Mouse (Mus musculus) stomach, embryonic 15.5 days (tissue): ENCODE results near the gene Rsrp1. TPM values are rescaled to one million over a fixed set of nuclear protein-coding genes. Genes with fewer than 3 reads are reported as not detected.
A peak's percentile ranks its signal among the peaks of the same experiment; 100 is the strongest.

Experiments used
- ATAC-seq: fragments of 200-750 bp; cut with Nextera tagmentation; 2 replicates; pipeline ENCODE4 v1.8.0; 2017; ENCODE audit warnings: low read depth, moderate number of reproducible peaks, moderate TSS enrichment; ENCODE audit not compliant: insufficient read depth, low FRiP score
- H3K27ac ChIP-seq: fragments of 300-500 bp; sonication (generic); 2 replicates; pipeline ENCODE4 v1.5.1; 2015; ENCODE audit warnings: mild to moderate bottlenecking, inconsistent platforms
- H3K27me3 ChIP-seq: fragments of 300-500 bp; sonication (generic); replicated peaks from 2 replicates; pipeline ENCODE4 v1.6.1; 2015; ENCODE audit warnings: inconsistent platforms
- H3K36me3 ChIP-seq: fragments of 300-500 bp; sonication (generic); 2 replicates; pipeline ENCODE4 v1.6.1; 2015; ENCODE audit warnings: inconsistent platforms
- H3K4me1 ChIP-seq: fragments of 300-500 bp; sonication (generic); 2 replicates; pipeline ENCODE4 v1.6.1; 2015; ENCODE audit warnings: inconsistent platforms
- H3K4me2 ChIP-seq: fragments of 300-500 bp; sonication (generic); 2 replicates; pipeline ENCODE4 v1.6.1; 2015; ENCODE audit warnings: mild to moderate bottlenecking, inconsistent platforms
- H3K4me3 ChIP-seq: fragments of 300-500 bp; sonication (generic); replicated peaks from 2 replicates; pipeline ENCODE4 v1.5.1; 2015; ENCODE audit warnings: inconsistent platforms
- H3K9ac ChIP-seq: fragments of 300-500 bp; sonication (generic); 2 replicates; pipeline ENCODE4 v1.6.1; 2015; ENCODE audit warnings: inconsistent platforms
- H3K9me3 ChIP-seq: fragments of 300-500 bp; sonication (generic); 2 replicates; pipeline ENCODE4 v1.6.1; 2016; ENCODE audit warnings: inconsistent platforms
- WGBS: fragments of 180-500 bp; shearing (Covaris S2); methylation state at CpG from one replicate; pipeline ENCODE4 v1.1.7; 2015; 5-methylcytosine and 5-hydroxymethylcytosine counted together
- polyA plus RNA-seq: library from polyadenylated mRNA; unstranded; fragments of >200 nt; fragmentation: Nextera tagmentation; extraction: Ambion mirVana; gene quantifications from 2 replicates; pipeline ENCODE4 v1.2.1, GENCODE M21; 2015

Rsrp1 gene
- polyA plus RNA-seq, 1 experiment from 2014 or later = 512 TPM

DNA sequence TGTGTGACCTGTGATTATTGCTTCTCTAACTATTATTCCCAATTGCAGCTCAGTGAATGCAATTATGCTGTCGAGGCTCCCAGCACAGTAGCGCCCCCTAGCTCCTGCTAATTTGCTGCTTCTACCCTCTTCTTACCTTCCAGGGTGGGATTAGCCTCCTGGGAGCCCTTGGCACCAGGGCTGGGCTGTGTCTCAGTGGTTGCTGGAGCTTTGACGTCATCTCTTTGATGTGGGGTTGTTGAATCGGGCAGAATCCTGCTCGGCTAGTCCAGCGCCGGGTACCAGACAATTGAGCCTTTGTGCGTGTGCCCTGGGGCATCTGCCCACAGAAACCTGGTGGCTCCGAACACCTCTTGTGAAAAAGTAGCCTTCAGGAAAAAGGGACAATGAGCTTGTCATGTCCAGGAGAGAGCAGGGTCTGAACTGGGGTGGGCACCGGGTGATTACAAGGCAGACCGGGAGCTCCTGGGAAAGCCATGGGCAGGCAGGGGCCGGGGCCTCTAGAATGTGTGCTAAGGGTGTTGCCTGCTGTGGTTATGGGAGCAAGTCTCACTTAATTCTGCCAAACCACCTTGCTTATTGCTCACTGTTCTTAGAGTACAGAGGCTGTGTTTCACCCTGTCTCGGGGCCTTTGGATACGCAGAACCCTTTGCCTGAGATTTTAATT is 52.0 kb downstream of the Rsrp1 start:
- H3K4me3 ChIP-seq = no peak overlapping the region
- no peaks in the 10 kb centered on the region for H3K9me3 ChIP-seq
- no peaks in the 10 kb centered on the region for H3K27me3 ChIP-seq
- peak overlapping the region; percentile 26 for H3K4me2 ChIP-seq
- no peaks in the 10 kb centered on the region for H3K36me3 ChIP-seq
- ATAC-seq = peak; percentile 88
- peak overlapping the region; percentile 89 for H3K27ac ChIP-seq
- no peaks in the 10 kb centered on the region for H3K4me1 ChIP-seq
- H3K9ac ChIP-seq = no peak overlapping the region
- 35% methylated on average over 14 of the region's 14 CpGs for WGBS

DNA sequence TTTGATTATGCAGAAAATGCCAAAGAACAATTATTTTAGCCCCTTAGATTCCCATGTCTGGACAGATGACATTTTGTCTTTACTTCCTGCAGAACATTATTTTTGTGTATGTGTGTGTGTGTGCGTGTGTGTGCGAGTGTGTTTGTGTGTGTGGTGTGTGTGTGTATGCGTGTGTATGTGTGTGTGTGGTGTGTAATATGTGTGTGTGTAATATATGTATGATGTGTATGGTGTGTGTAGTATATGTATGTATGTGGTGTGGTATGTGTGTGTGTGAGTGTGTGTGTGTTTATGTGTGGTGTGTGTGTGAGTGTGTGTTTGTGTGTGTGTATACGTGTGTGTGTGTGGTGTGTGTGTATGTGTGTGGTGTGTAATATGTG is 52.5 kb downstream of the Rsrp1 start:
- Histone ChIP-seq H3K36me3 (no peaks in the 10 kb centered on the region), H3K9ac (no peak overlapping the region), H3K4me1 (no peaks in the 10 kb centered on the region), H3K27me3 (no peaks in the 10 kb centered on the region), H3K4me2 (peak overlapping the region; percentile 26; the same call in 1 of the 2 replicates), H3K27ac (peak overlapping the region; percentile 89), H3K4me3 (no peak overlapping the region), H3K9me3 (no peaks in the 10 kb centered on the region)
- 85% methylated on average over 4 of the region's 4 CpGs for WGBS
- ATAC-seq = peak; percentile 44; the same call in 1 of the 2 replicates

Other genes starting within 250 kb of the Rsrp1 start
- 2.5 and 3.1 TPM in 2 replicates for gene Man1c1, start 219.3 kb upstream of the Rsrp1 start, polyA plus RNA-seq
- 19.6 and 20.8 TPM in 2 replicates for gene Ldlrap1, start 155.6 kb upstream of the Rsrp1 start, polyA plus RNA-seq
- 38.2 and 41.5 TPM in 2 replicates for gene Maco1, start 70.2 kb upstream of the Rsrp1 start, polyA plus RNA-seq
- 18.4 and 39.4 TPM in 2 replicates for gene Rhd, start 59.1 kb upstream of the Rsrp1 start, polyA plus RNA-seq
- 167 and 170 TPM in 2 replicates for gene Tmem50a, start 8.6 kb upstream of the Rsrp1 start, polyA plus RNA-seq
- gene Syf2, start 7.3 kb downstream of the Rsrp1 start, polyA plus RNA-seq = 65.2 and 70.2 TPM in 2 replicates
- 0.21 and 0.26 TPM in 2 replicates for gene Runx3, start 197.1 kb downstream of the Rsrp1 start, polyA plus RNA-seq